ENCODE assay signal across 28 mouse cellular contexts in the genomic region with DNA sequence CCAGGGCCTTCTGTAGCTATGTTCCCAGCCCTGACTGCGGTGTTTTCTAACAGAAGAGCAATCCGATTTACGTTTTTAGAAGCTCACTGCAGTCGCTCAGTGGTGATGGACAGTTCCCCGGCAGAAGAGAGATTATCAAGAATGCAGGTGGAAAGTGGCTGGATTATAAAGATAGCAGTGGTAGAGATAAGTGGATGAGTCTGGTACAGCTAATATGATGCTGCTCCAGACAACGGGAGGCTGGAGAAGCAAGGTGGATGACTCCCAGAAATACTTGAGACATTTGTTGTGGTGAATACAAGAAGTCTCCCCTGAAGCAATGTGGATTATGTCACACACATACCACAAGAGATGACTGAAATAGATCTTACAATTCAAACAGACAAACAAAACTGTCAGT.
DNase-seq lines count a peak whose midpoint lies in the region; ATAC-seq and TF ChIP-seq lines count a peak whose summit lies in the region.
"Had no signal": no experiment of that assay in that cellular context is flagged by ENCODE, and none has a peak within 500 bp of the region (broad histone marks: within the 10 kb centered on the region; RNA-seq: fewer than 3 reads in every experiment).

No protein-coding gene starts in this region.

- DNase-seq in hindbrain, embryonic 14.5 days (ENCODE audit: low spot score), result no peak
- no peak for DNase-seq in midbrain, embryonic 11.5 days (ENCODE audit: low spot score, missing footprints)
- DNase-seq in MEL (ENCODE audit: low read depth, low spot score), result no peak
- DNase-seq: adrenal gland, postnatal 14 days; cerebellum, adult 11 months; cerebellum, adult 9-10 months; cerebellum, postnatal 36 days; gastrocnemius, postnatal 14 days; heart, adult 18-20 months; heart, postnatal 14 days; kidney, adult 9 months; kidney, postnatal 10 days; layer of hippocampus, postnatal 36 days; liver; lung, embryonic 14.5 days; lung, postnatal 14 days; right cerebral cortex, adult 18-20 months; spleen, adult 18-20 months; thymus, postnatal 14 days had no signal

- no peak overlapping the region for H3K27ac ChIP-seq in hindbrain, embryonic 14.5 days
- H3K27ac ChIP-seq in hindbrain, embryonic 12.5 days, result no peak overlapping the region
- no peak overlapping the region for H3K27ac ChIP-seq in midbrain, embryonic 13.5 days
- no peak overlapping the region for H3K27ac ChIP-seq in midbrain, embryonic 11.5 days (ENCODE audit: low read depth, low read length)
- H3K27ac ChIP-seq in MEL (ENCODE audit: control insufficient read depth, low read depth, low read length), result no peak overlapping the region
- H3K27ac ChIP-seq in midbrain, embryonic 16.5 days (ENCODE audit: low read length), result no peak overlapping the region
- H3K27ac ChIP-seq: hindbrain, embryonic 10.5 days; liver, embryonic 14.5 days had no signal

- H3K27me3 ChIP-seq in hindbrain, embryonic 14.5 days (ENCODE audit: control insufficient read depth, insufficient read depth, low read length), result no peaks in the 10 kb centered on the region
- no peaks in the 10 kb centered on the region for H3K27me3 ChIP-seq in hindbrain, embryonic 12.5 days
- no peaks in the 10 kb centered on the region for H3K27me3 ChIP-seq in midbrain, embryonic 13.5 days
- no peaks in the 10 kb centered on the region for H3K27me3 ChIP-seq in midbrain, embryonic 11.5 days (ENCODE audit: control insufficient read depth, insufficient read depth, low read length)
- no peaks in the 10 kb centered on the region for H3K27me3 ChIP-seq in MEL (ENCODE audit: control insufficient read depth in 1 of 2, insufficient read depth in 2 of 2, low read length in 2 of 2)
- no peaks in the 10 kb centered on the region for H3K27me3 ChIP-seq in midbrain, embryonic 16.5 days (ENCODE audit: control insufficient read depth, insufficient read depth, low read depth, low read length)
- H3K27me3 ChIP-seq: Patski had no signal

- no peak for TF ChIP-seq POLR2A in MEL (IDR thresholded peaks at IDR 0.05; ENCODE audit: control insufficient read depth in 1 of 2, insufficient read depth in 1 of 2, low read depth in 1 of 2, low read length in 2 of 2, poor library complexity in 1 of 2)

- H3K9ac ChIP-seq in hindbrain, embryonic 14.5 days, result no peak overlapping the region
- H3K9ac ChIP-seq in hindbrain, embryonic 12.5 days, result no peak overlapping the region
- no peak overlapping the region for H3K9ac ChIP-seq in midbrain, embryonic 13.5 days (replicated peaks)
- no peak overlapping the region for H3K9ac ChIP-seq in midbrain, embryonic 11.5 days (ENCODE audit: low read length)
- no peak overlapping the region for H3K9ac ChIP-seq in MEL (ENCODE audit: control insufficient read depth, low read depth, low read length, poor library complexity, severe bottlenecking)
- no peak overlapping the region for H3K9ac ChIP-seq in midbrain, embryonic 16.5 days (ENCODE audit: low read depth, low read length)
- H3K9ac ChIP-seq: liver, embryonic 14.5 days; lung, embryonic 14.5 days had no signal

- H3K79me2 ChIP-seq in MEL (ENCODE audit: control insufficient read depth, insufficient read depth, low read length, poor library complexity), result 0 out of 2 replicates have a peak, but pooled peaks cover 2% of the 10 kb centered on the region

- whole genome bisulfite sequencing in hindbrain, embryonic 14.5 days, result 87% methylated on average over 6 of the region's 6 CpGs
- WGBS in hindbrain, embryonic 12.5 days, result 89% methylated on average over 6 of the region's 6 CpGs
- 79% methylated on average over 6 of the region's 6 CpGs for WGBS in midbrain, embryonic 13.5 days
- WGBS in midbrain, embryonic 11.5 days, result 90% methylated on average over 6 of the region's 6 CpGs
- WGBS in midbrain, embryonic 16.5 days, result 79% methylated on average over 6 of the region's 6 CpGs

- H3K4me3 ChIP-seq in hindbrain, embryonic 14.5 days (replicated peaks; ENCODE audit: low read length), result no peak overlapping the region
- no peak overlapping the region for H3K4me3 ChIP-seq in hindbrain, embryonic 12.5 days
- no peak overlapping the region for H3K4me3 ChIP-seq in midbrain, embryonic 13.5 days (replicated peaks)
- H3K4me3 ChIP-seq in midbrain, embryonic 11.5 days (ENCODE audit: low read depth, low read length), result no peak overlapping the region
- no peak overlapping the region for H3K4me3 ChIP-seq in MEL (ENCODE audit: control insufficient read depth in 1 of 2, insufficient read depth in 1 of 2, low read depth in 2 of 2, low read length in 2 of 2)
- H3K4me3 ChIP-seq in midbrain, embryonic 16.5 days (ENCODE audit: low read depth, low read length), result no peak overlapping the region
- H3K4me3 ChIP-seq: hindbrain, embryonic 10.5 days had no signal

- TF ChIP-seq CTCF in MEL (IDR thresholded peaks at IDR 0.05 in 2 of 3, conservative IDR thresholded peaks at IDR 0.05 in 1 of 3; ENCODE audit: control insufficient read depth in 1 of 3, insufficient read depth in 1 of 3, low read depth in 2 of 3, low read length in 3 of 3, poor library complexity in 1 of 3, severe bottlenecking in 1 of 3), result no peak

- 0 out of 4 replicates have a peak, but pooled peaks of 1 of the 2 experiments have one; percentile 14 for TF ChIP-seq EP300 in MEL (IDR thresholded peaks at IDR 0.05; ENCODE audit: low read depth in 1 of 2, low read length in 2 of 2)

- no peaks in the 10 kb centered on the region for H3K9me3 ChIP-seq in hindbrain, embryonic 14.5 days (ENCODE audit: control insufficient read depth, low read length)
- H3K9me3 ChIP-seq in hindbrain, embryonic 12.5 days (replicated peaks), result no peaks in the 10 kb centered on the region
- no peaks in the 10 kb centered on the region for H3K9me3 ChIP-seq in midbrain, embryonic 13.5 days
- H3K9me3 ChIP-seq in midbrain, embryonic 11.5 days (ENCODE audit: control insufficient read depth, low read length), result no peaks in the 10 kb centered on the region
- no peaks in the 10 kb centered on the region for H3K9me3 ChIP-seq in MEL (replicated peaks; ENCODE audit: insufficient read depth, low read length)
- H3K9me3 ChIP-seq in midbrain, embryonic 16.5 days (replicated peaks; ENCODE audit: control insufficient read depth, low read length, poor library complexity, severe bottlenecking), result no peaks in the 10 kb centered on the region
- H3K9me3 ChIP-seq: G1E; hindbrain, embryonic 10.5 days had no signal

- ATAC-seq in hindbrain, embryonic 14.5 days (ENCODE audit: low FRiP score), result no peak
- no peak for ATAC-seq in hindbrain, embryonic 12.5 days (ENCODE audit: low FRiP score)
- ATAC-seq in midbrain, embryonic 13.5 days, result no peak
- ATAC-seq in midbrain, embryonic 11.5 days (ENCODE audit: low FRiP score), result no peak
- no peak for ATAC-seq in midbrain, embryonic 16.5 days
- no peak for ATAC-seq in granulocyte monocyte progenitor cell, adult 5-6 weeks (replicated peaks; ENCODE audit: poor library complexity, severe bottlenecking)
- ATAC-seq: forebrain, embryonic 14.5 days; Patski had no signal

- H3K4me1 ChIP-seq in hindbrain, embryonic 14.5 days (replicated peaks; ENCODE audit: control insufficient read depth, insufficient read depth, low read length), result peaks cover 46% of the 10 kb centered on the region
- H3K4me1 ChIP-seq in hindbrain, embryonic 12.5 days, result peaks cover 33% of the 10 kb centered on the region
- H3K4me1 ChIP-seq in midbrain, embryonic 13.5 days (replicated peaks), result peaks cover 53% of the 10 kb centered on the region
- H3K4me1 ChIP-seq in midbrain, embryonic 11.5 days (ENCODE audit: control insufficient read depth, insufficient read depth, low read length), result peaks cover 13% of the 10 kb centered on the region
- H3K4me1 ChIP-seq in MEL (ENCODE audit: control insufficient read depth in 1 of 2, insufficient read depth in 2 of 2, low read length in 2 of 2), result peaks cover 0 to 7% of the 10 kb centered on the region in 2 experiments
- H3K4me1 ChIP-seq in midbrain, embryonic 16.5 days (ENCODE audit: control insufficient read depth, insufficient read depth, low read length), result peaks cover 44% of the 10 kb centered on the region

- TF ChIP-seq RAD21 in MEL (IDR thresholded peaks at IDR 0.05; ENCODE audit: low read depth, low read length), result no peak

- peaks cover 25% of the 10 kb centered on the region for H3K36me3 ChIP-seq in hindbrain, embryonic 14.5 days (replicated peaks; ENCODE audit: control insufficient read depth, insufficient read depth)
- H3K36me3 ChIP-seq in hindbrain, embryonic 12.5 days, result peaks cover 21% of the 10 kb centered on the region
- H3K36me3 ChIP-seq in midbrain, embryonic 13.5 days, result peaks cover 20% of the 10 kb centered on the region
- peaks cover 5% of the 10 kb centered on the region; the same call in 1 of the 2 replicates for H3K36me3 ChIP-seq in midbrain, embryonic 11.5 days (ENCODE audit: control insufficient read depth, insufficient read depth, low read length)
- H3K36me3 ChIP-seq in MEL (ENCODE audit: control insufficient read depth in 1 of 2, insufficient read depth in 2 of 2, low read length in 2 of 2), result peaks cover 2 to 15% of the 10 kb centered on the region in 2 experiments; a peak in 3 of 4 replicates
- peaks cover 12% of the 10 kb centered on the region for H3K36me3 ChIP-seq in midbrain, embryonic 16.5 days (ENCODE audit: control insufficient read depth, insufficient read depth, low read length)

- 0 out of 2 replicates have a peak overlapping the region, but pooled peaks have one; percentile 13 for H3K4me2 ChIP-seq in hindbrain, embryonic 14.5 days (replicated peaks)
- H3K4me2 ChIP-seq in hindbrain, embryonic 12.5 days (replicated peaks), result no peak overlapping the region
- H3K4me2 ChIP-seq in midbrain, embryonic 13.5 days (replicated peaks), result peak overlapping the region; percentile 13; the same call in 1 of the 2 replicates
- H3K4me2 ChIP-seq in midbrain, embryonic 11.5 days, result no peak overlapping the region
- 0 out of 2 replicates have a peak overlapping the region, but pooled peaks have one; percentile 18 for H3K4me2 ChIP-seq in midbrain, embryonic 16.5 days (ENCODE audit: low read length)
- H3K4me2 ChIP-seq: lung, embryonic 14.5 days had no signal

TF ChIP-seq in MEL, 35 proteins besides CTCF, POLR2A, EP300 and RAD21:
- peak; percentile 37; the same call in 1 of the 2 replicates for TF ChIP-seq TCF12 (IDR thresholded peaks at IDR 0.05; ENCODE audit: low read depth, low read length)
- peak; percentile 51 for TF ChIP-seq GATA1 (IDR thresholded peaks at IDR 0.05; ENCODE audit: low read depth, low read length)
- TF ChIP-seq ZNF384 (IDR thresholded peaks at IDR 0.05; ENCODE audit: low read depth, low read length), result no peak

Comparison
In these comparisons a context has a peak if more than half of its experiments do, and no peak if none do; other contexts are left out.
1. H3K4me2 ChIP-seq: peak in hindbrain, embryonic 14.5 days (single experiment), midbrain, embryonic 13.5 days (single experiment) and midbrain, embryonic 16.5 days (single experiment); none in hindbrain, embryonic 12.5 days (single experiment) and midbrain, embryonic 11.5 days (single experiment).